Mouse (Mus musculus): ENCODE results near the gene Chst5. TPM values are rescaled to one million over a fixed set of nuclear protein-coding genes. Genes with fewer than 3 reads are reported as not detected.

Chst5 gene
- total RNA-seq, 1 experiment = 4.0 TPM

GRCm38 (mm10) chr8:111865130-111865852 lies 45.0 kb downstream of the Chst5 start:
- no peak overlapping the region for H3K4me3 ChIP-seq (ENCODE audit: insufficient read depth in 1 of 2, low read depth in 1 of 2, low read length in 2 of 2, poor library complexity in 1 of 2, severe bottlenecking in 1 of 2)
- no peak for DNase-seq (ENCODE audit: low read depth, low spot score)
- in situ Hi-C loops (cut with MboI; ENCODE audit: low sequenced_read_pairs in 2 of 2, unreplicated experiment in 2 of 2) = no loop called here
- TF ChIP-seq ZC3H11A (IDR thresholded peaks at IDR 0.05; ENCODE audit: borderline replicate concordance, low read depth, low read length) (no peak), HCFC1 (IDR thresholded peaks at IDR 0.05; ENCODE audit: borderline replicate concordance, insufficient read depth, low read length) (no peak), MAFK (IDR thresholded peaks at IDR 0.05; ENCODE audit: insufficient read depth, low read depth, low read length) (no peak), ZNF384 (IDR thresholded peaks at IDR 0.05; ENCODE audit: low read depth, low read length) (no peak), CHD2 (IDR thresholded peaks at IDR 0.05; ENCODE audit: low read depth, low read length) (no peak)
- peaks cover 9% of the 10 kb centered on the region; the same call in 1 of the 2 replicates for H3K36me3 ChIP-seq (ENCODE audit: control insufficient read depth, insufficient read depth, low read length, poor library complexity, severe bottlenecking)
- H3K9ac ChIP-seq (ENCODE audit: insufficient read depth, low read depth, low read length, poor library complexity, severe bottlenecking) = no peak overlapping the region
- no peaks in the 10 kb centered on the region for H3K9me3 ChIP-seq (ENCODE audit: control insufficient read depth, insufficient read depth, low read depth, low read length)
- H3K4me1 ChIP-seq (ENCODE audit: control insufficient read depth in 2 of 2, insufficient read depth in 2 of 2, low read length in 2 of 2, poor library complexity in 1 of 2) = peaks cover 4 to 5% of the 10 kb centered on the region in 2 experiments
- H3K27ac ChIP-seq (ENCODE audit: insufficient read depth, low read depth, low read length, poor library complexity, severe bottlenecking) = no peak overlapping the region

GRCm38 (mm10) chr8:111864648-111865047 lies 45.6 kb downstream of the Chst5 start:
- H3K27ac ChIP-seq (ENCODE audit: insufficient read depth, low read depth, low read length, poor library complexity, severe bottlenecking) = no peak overlapping the region
- peaks cover 8% of the 10 kb centered on the region; the same call in 1 of the 2 replicates for H3K36me3 ChIP-seq (ENCODE audit: control insufficient read depth, insufficient read depth, low read length, poor library complexity, severe bottlenecking)
- no peak overlapping the region for H3K9ac ChIP-seq (ENCODE audit: insufficient read depth, low read depth, low read length, poor library complexity, severe bottlenecking)
- H3K9me3 ChIP-seq (ENCODE audit: control insufficient read depth, insufficient read depth, low read depth, low read length) = no peaks in the 10 kb centered on the region
- no peak overlapping the region for H3K4me3 ChIP-seq (ENCODE audit: insufficient read depth in 1 of 2, low read depth in 1 of 2, low read length in 2 of 2, poor library complexity in 1 of 2, severe bottlenecking in 1 of 2)
- H3K4me1 ChIP-seq (ENCODE audit: control insufficient read depth in 2 of 2, insufficient read depth in 2 of 2, low read length in 2 of 2, poor library complexity in 1 of 2) = peaks cover 4 to 5% of the 10 kb centered on the region in 2 experiments
- TF ChIP-seq MAFK (IDR thresholded peaks at IDR 0.05; ENCODE audit: insufficient read depth, low read depth, low read length) (no peak), ZC3H11A (IDR thresholded peaks at IDR 0.05; ENCODE audit: borderline replicate concordance, low read depth, low read length) (no peak), CHD2 (IDR thresholded peaks at IDR 0.05; ENCODE audit: low read depth, low read length) (no peak), HCFC1 (IDR thresholded peaks at IDR 0.05; ENCODE audit: borderline replicate concordance, insufficient read depth, low read length) (no peak), ZNF384 (IDR thresholded peaks at IDR 0.05; ENCODE audit: low read depth, low read length) (no peak)
- in situ Hi-C loops (cut with MboI; ENCODE audit: low sequenced_read_pairs in 2 of 2, unreplicated experiment in 2 of 2) = no loop called here
- no peak for DNase-seq (ENCODE audit: low read depth, low spot score)

- Histone ChIP-seq H3K4me1 (ENCODE audit: control insufficient read depth in 2 of 2, insufficient read depth in 2 of 2, low read length in 2 of 2, poor library complexity in 1 of 2) (peaks cover 2 to 3% of the 10 kb centered on the region in 2 experiments), H3K36me3 (ENCODE audit: control insufficient read depth, insufficient read depth, low read length, poor library complexity, severe bottlenecking) (peaks cover 6% of the 10 kb centered on the region; the same call in 1 of the 2 replicates), H3K4me3 (ENCODE audit: insufficient read depth in 1 of 2, low read depth in 1 of 2, low read length in 2 of 2, poor library complexity in 1 of 2, severe bottlenecking in 1 of 2) (no peak overlapping the region), H3K9ac (ENCODE audit: insufficient read depth, low read depth, low read length, poor library complexity, severe bottlenecking) (no peak overlapping the region), H3K27ac (ENCODE audit: insufficient read depth, low read depth, low read length, poor library complexity, severe bottlenecking) (no peak overlapping the region; the same call in 1 of the 2 replicates), H3K9me3 (ENCODE audit: control insufficient read depth, insufficient read depth, low read depth, low read length) (no peaks in the 10 kb centered on the region)
- in situ Hi-C loops (cut with MboI; ENCODE audit: low sequenced_read_pairs in 2 of 2, unreplicated experiment in 2 of 2) = no loop called here
- TF ChIP-seq ZC3H11A (IDR thresholded peaks at IDR 0.05; ENCODE audit: borderline replicate concordance, low read depth, low read length) = no peak
- no peak for TF ChIP-seq HCFC1 (IDR thresholded peaks at IDR 0.05; ENCODE audit: borderline replicate concordance, insufficient read depth, low read length)
- TF ChIP-seq MAFK (IDR thresholded peaks at IDR 0.05; ENCODE audit: insufficient read depth, low read depth, low read length) = no peak
- no peak for TF ChIP-seq ZNF384 (IDR thresholded peaks at IDR 0.05; ENCODE audit: low read depth, low read length)
- TF ChIP-seq CHD2 (IDR thresholded peaks at IDR 0.05; ENCODE audit: low read depth, low read length) = no peak
- no peak for DNase-seq (ENCODE audit: low read depth, low spot score)
These were observed 47.0 kb downstream of the Chst5 start for GRCm38 (mm10) chr8:111863280-111863679.

GRCm38 (mm10) chr8:111855977-111856376 lies 54.3 kb downstream of the Chst5 start:
- in situ Hi-C loops (cut with MboI; ENCODE audit: low sequenced_read_pairs in 2 of 2, unreplicated experiment in 2 of 2) = no loop called here
- no peak for DNase-seq (ENCODE audit: low read depth, low spot score)
- Histone ChIP-seq H3K4me1 (ENCODE audit: control insufficient read depth in 2 of 2, insufficient read depth in 2 of 2, low read length in 2 of 2, poor library complexity in 1 of 2) (peaks cover 0 to 1% of the 10 kb centered on the region in 2 experiments; a peak in 1 of 4 replicates), H3K9ac (ENCODE audit: insufficient read depth, low read depth, low read length, poor library complexity, severe bottlenecking) (peak overlapping the region; percentile 46; the same call in 1 of the 2 replicates), H3K36me3 (ENCODE audit: control insufficient read depth, insufficient read depth, low read length, poor library complexity, severe bottlenecking) (no peaks in the 10 kb centered on the region), H3K27ac (ENCODE audit: insufficient read depth, low read depth, low read length, poor library complexity, severe bottlenecking) (no peak overlapping the region), H3K4me3 (ENCODE audit: insufficient read depth in 1 of 2, low read depth in 1 of 2, low read length in 2 of 2, poor library complexity in 1 of 2, severe bottlenecking in 1 of 2) (peak overlapping the region in 1 of 2 experiments; percentile 36; a peak in 2 of 4 replicates), H3K9me3 (ENCODE audit: control insufficient read depth, insufficient read depth, low read depth, low read length) (no peaks in the 10 kb centered on the region)
- TF ChIP-seq MAFK (IDR thresholded peaks at IDR 0.05; ENCODE audit: insufficient read depth, low read depth, low read length) (peak; percentile 86), HCFC1 (IDR thresholded peaks at IDR 0.05; ENCODE audit: borderline replicate concordance, insufficient read depth, low read length) (no peak)

Data from ES-E14 (cell line).